Comparison of ENCODE assay signal across 14 mouse cellular contexts in genomic region chr1:20302187-20302942, GRCm38 (mm10).
DNase-seq lines count a peak whose midpoint lies in the region; ATAC-seq and TF ChIP-seq lines count a peak whose summit lies in the region.
"Had no signal": no experiment of that assay in that cellular context is flagged by ENCODE, and none has a peak within 500 bp of the region (broad histone marks: within the 10 kb centered on the region; RNA-seq: fewer than 3 reads in every experiment).

No protein-coding gene starts in this region.

- no peaks in the 10 kb centered on the region for H3K27me3 ChIP-seq in forebrain, embryonic 14.5 days (replicated peaks; ENCODE audit: control insufficient read depth, insufficient read depth, low read length)
- H3K27me3 ChIP-seq in midbrain, embryonic 11.5 days (ENCODE audit: control insufficient read depth, insufficient read depth, low read length), result peaks cover 31% of the 10 kb centered on the region
- H3K27me3 ChIP-seq: liver, embryonic 13.5 days had no signal

- H3K27ac ChIP-seq in forebrain, embryonic 14.5 days (ENCODE audit: low read depth, low read length), result peak overlapping the region; percentile 52; the same call in 1 of the 2 replicates
- H3K27ac ChIP-seq in midbrain, embryonic 11.5 days (ENCODE audit: low read depth, low read length), result no peak overlapping the region
- no peak overlapping the region for H3K27ac ChIP-seq in left cerebral cortex, adult 2 months
- H3K27ac ChIP-seq: liver, embryonic 13.5 days had no signal

- peak; percentile 70 for ATAC-seq in forebrain, embryonic 14.5 days
- ATAC-seq in midbrain, embryonic 11.5 days (ENCODE audit: low FRiP score), result peak; percentile 92
- ATAC-seq: inflammation-experienced regulatory T-cells, adult 6 months had no signal

- no peak overlapping the region for H3K9ac ChIP-seq in forebrain, embryonic 14.5 days (ENCODE audit: low read length)
- H3K9ac ChIP-seq in midbrain, embryonic 11.5 days (ENCODE audit: low read length), result no peak overlapping the region
- H3K9ac ChIP-seq: liver, embryonic 13.5 days had no signal

- no peak for TF ChIP-seq CTCF in left cerebral cortex, adult 2 months (IDR thresholded peaks at IDR 0.05)

- H3K4me2 ChIP-seq in forebrain, embryonic 14.5 days (ENCODE audit: low read length), result no peak overlapping the region
- no peak overlapping the region for H3K4me2 ChIP-seq in midbrain, embryonic 11.5 days
- H3K4me2 ChIP-seq: liver, embryonic 13.5 days had no signal

- H3K4me3 ChIP-seq in forebrain, embryonic 14.5 days (ENCODE audit: low read depth, low read length), result no peak overlapping the region
- H3K4me3 ChIP-seq in midbrain, embryonic 11.5 days (ENCODE audit: low read depth, low read length), result no peak overlapping the region
- H3K4me3 ChIP-seq in left cerebral cortex, adult 2 months, result no peak overlapping the region
- H3K4me3 ChIP-seq: liver, embryonic 13.5 days had no signal

- H3K36me3 ChIP-seq in forebrain, embryonic 14.5 days (ENCODE audit: control insufficient read depth, insufficient read depth, low read length), result no peaks in the 10 kb centered on the region
- no peaks in the 10 kb centered on the region for H3K36me3 ChIP-seq in midbrain, embryonic 11.5 days (ENCODE audit: control insufficient read depth, insufficient read depth, low read length)
- H3K36me3 ChIP-seq: liver, embryonic 13.5 days had no signal

- peak; percentile 30 to 37 for DNase-seq in layer of hippocampus, postnatal 10 days (ENCODE audit: low spot score in 2 of 2)
- no peak for DNase-seq in layer of hippocampus, adult 8-10 months (ENCODE audit: low spot score in 2 of 2)
- DNase-seq in forebrain, embryonic 14.5 days (ENCODE audit: low spot score), result peak; percentile 33
- DNase-seq in midbrain, embryonic 11.5 days (ENCODE audit: low spot score, missing footprints), result peak; percentile 94
- peak; percentile 96 for DNase-seq in retina, postnatal 1 day
- no peak for DNase-seq in left cerebral cortex, adult 2 months (ENCODE audit: extremely low spot score in 1 of 2, low spot score in 2 of 2)
- no peak for DNase-seq in thymus, postnatal 4 days
- DNase-seq in kidney, postnatal 10 days, result no peak
- DNase-seq: adrenal gland, postnatal 25 days; cerebellum, adult 18-20 months; kidney, postnatal 4 days; liver, embryonic 13.5 days; thymus, postnatal 14 days had no signal

- no peaks in the 10 kb centered on the region for H3K9me3 ChIP-seq in forebrain, embryonic 14.5 days (replicated peaks; ENCODE audit: control insufficient read depth, low read length)
- H3K9me3 ChIP-seq in midbrain, embryonic 11.5 days (ENCODE audit: control insufficient read depth, low read length), result no peaks in the 10 kb centered on the region
- H3K9me3 ChIP-seq: liver, embryonic 13.5 days had no signal

- peaks cover 17% of the 10 kb centered on the region for H3K4me1 ChIP-seq in forebrain, embryonic 14.5 days (ENCODE audit: control insufficient read depth, insufficient read depth, low read length)
- H3K4me1 ChIP-seq in midbrain, embryonic 11.5 days (ENCODE audit: control insufficient read depth, insufficient read depth, low read length), result peaks cover 6% of the 10 kb centered on the region
- H3K4me1 ChIP-seq: liver, embryonic 13.5 days had no signal

- WGBS in forebrain, embryonic 14.5 days, result 4% methylated on average over 8 of the region's 8 CpGs
- WGBS in midbrain, embryonic 11.5 days, result 16% methylated on average over 8 of the region's 8 CpGs

- intact Hi-C loops in left cerebral cortex, adult 2 months (cut with DNase I), result no loop called here

Comparison
In these comparisons a context has a peak if more than half of its experiments do, and no peak if none do; other contexts are left out.
1. DNase-seq: peak in layer of hippocampus, postnatal 10 days (2 of 2), forebrain, embryonic 14.5 days (single experiment), midbrain, embryonic 11.5 days (single experiment) and retina, postnatal 1 day (single experiment); none in layer of hippocampus, adult 8-10 months (0 of 2), left cerebral cortex, adult 2 months (0 of 2), thymus, postnatal 4 days (single experiment) and kidney, postnatal 10 days (single experiment).